Mouse (Mus musculus): ENCODE data around the gene Sdhaf4.

The Sdhaf4 gene

GRCm38 (mm10) chr1:23955539-23955938, 49.9 kb downstream of the Sdhaf4 start:
- DNase-seq (ENCODE audit: low spot score): no peak

GRCm38 (mm10) chr1:23953921-23954320, 51.5 kb downstream of the Sdhaf4 start:
- no peak for DNase-seq (ENCODE audit: low spot score)

GRCm38 (mm10) chr1:23948778-23949699, 56.4 kb downstream of the Sdhaf4 start:
- no peak for DNase-seq (ENCODE audit: low spot score)

- DNase-seq (ENCODE audit: low spot score): no peak
Measured at GRCm38 (mm10) chr1:23948290-23948689, 57.2 kb downstream of the Sdhaf4 start.

All from testis, postnatal 10 days (tissue).